Mouse (Mus musculus) hindbrain, embryonic 13.5 days (tissue): ENCODE results near the gene Mapkapk5. TPM values are rescaled to one million over a fixed set of nuclear protein-coding genes. Genes with fewer than 3 reads are reported as not detected.

Experiments used
- ATAC-seq: fragments of 200-750 bp; cut with Nextera tagmentation; 2 replicates; pipeline ENCODE4 v1.8.0; 2017; ENCODE audit warnings: moderate TSS enrichment; ENCODE audit not compliant: low FRiP score
- H3K27ac ChIP-seq: fragments of 300-500 bp; sonication (generic); 2 replicates; pipeline ENCODE4 v1.5.1; 2015; ENCODE audit warnings: inconsistent platforms, mild to moderate bottlenecking, moderate library complexity
- H3K27me3 ChIP-seq: fragments of 300-500 bp; sonication (generic); 2 replicates; pipeline ENCODE4 v1.6.1; 2015; ENCODE audit warnings: mild to moderate bottlenecking, inconsistent platforms
- H3K36me3 ChIP-seq: fragments of 300-500 bp; sonication (generic); 2 replicates; pipeline ENCODE4 v1.6.1; 2015; ENCODE audit warnings: mild to moderate bottlenecking, inconsistent platforms
- H3K4me1 ChIP-seq: fragments of 300-500 bp; sonication (generic); replicated peaks from 2 replicates; pipeline ENCODE4 v1.6.1; 2015; ENCODE audit warnings: inconsistent platforms
- H3K4me2 ChIP-seq: fragments of 300-500 bp; sonication (generic); 2 replicates; pipeline ENCODE4 v1.6.1; 2015; ENCODE audit warnings: inconsistent platforms, mild to moderate bottlenecking, moderate library complexity
- H3K4me3 ChIP-seq: fragments of 300-500 bp; sonication (generic); 2 replicates; pipeline ENCODE4 v1.5.1; 2015; ENCODE audit warnings: mild to moderate bottlenecking, inconsistent platforms
- H3K9ac ChIP-seq: fragments of 300-500 bp; sonication (generic); 2 replicates; pipeline ENCODE4 v1.6.1; 2015; ENCODE audit warnings: mild to moderate bottlenecking, inconsistent platforms
- H3K9me3 ChIP-seq: fragments of 300-500 bp; sonication (generic); 2 replicates; pipeline ENCODE4 v1.6.1; 2016; ENCODE audit warnings: inconsistent platforms
- WGBS: fragments of 180-500 bp; shearing (Covaris S2); methylation state at CpG from one replicate; pipeline ENCODE4 v1.1.7; 2015; 5-methylcytosine and 5-hydroxymethylcytosine counted together
- polyA plus RNA-seq: library from polyadenylated mRNA; unstranded; fragments of >200 nt; fragmentation: Nextera tagmentation; extraction: Ambion mirVana; gene quantifications from 2 replicates; pipeline ENCODE4 v1.2.1, GENCODE M21; 2015

Gene Mapkapk5
- polyA plus RNA-seq, 1 experiment from 2014 or later: 55.0 TPM

GRCm38 (mm10) chr5:121546530-121546895 lies 808 bp upstream of the Mapkapk5 start:
- H3K27ac ChIP-seq: peak overlapping the region; percentile 97
- 47% methylated on average over 6 of the region's 6 CpGs for WGBS
- H3K4me3 ChIP-seq: peak overlapping the region; percentile 100
- H3K36me3 ChIP-seq: no peaks in the 10 kb centered on the region
- peak; percentile 17 for ATAC-seq
- peak overlapping the region; percentile 99 for H3K9ac ChIP-seq
- H3K4me2 ChIP-seq: peak overlapping the region; percentile 69
- peaks cover 38% of the 10 kb centered on the region for H3K4me1 ChIP-seq
- no peaks in the 10 kb centered on the region for H3K27me3 ChIP-seq
- H3K9me3 ChIP-seq: no peaks in the 10 kb centered on the region

GRCm38 (mm10) chr5:121544910-121545792 lies 554 bp downstream of the Mapkapk5 start, which contains the start of the genes Adam1a and Gm42878:
TSS of gene Adam1a (minus strand) at chr5:121545482.
TSS of gene Gm42878 (minus strand) at chr5:121545482.
- H3K9ac ChIP-seq: peak within 1 kb of the TSS; percentile 99
- peak; percentile 66 for ATAC-seq
- no peaks in the 10 kb centered on the region for H3K9me3 ChIP-seq
- peak within 1 kb of the TSS; percentile 80 for H3K4me2 ChIP-seq
- H3K27ac ChIP-seq: peak within 1 kb of the TSS; percentile 97
- no peaks in the 10 kb centered on the region for H3K27me3 ChIP-seq
- H3K4me3 ChIP-seq: peak within 1 kb of the TSS; percentile 100
- under 1% methylated on average over 59 of the region's 97 CpGs for WGBS
- peaks cover 38% of the 10 kb centered on the region for H3K4me1 ChIP-seq
- no peaks in the 10 kb centered on the region for H3K36me3 ChIP-seq

GRCm38 (mm10) chr5:121543370-121543769 lies 2.3 kb downstream of the Mapkapk5 start:
- Histone ChIP-seq H3K27ac (no peak overlapping the region), H3K9me3 (no peaks in the 10 kb centered on the region), H3K36me3 (peaks cover 3% of the 10 kb centered on the region; the same call in 1 of the 2 replicates), H3K27me3 (no peaks in the 10 kb centered on the region), H3K4me3 (no peak overlapping the region), H3K9ac (peak overlapping the region; percentile 46; the same call in 1 of the 2 replicates), H3K4me2 (no peak overlapping the region), H3K4me1 (peaks cover 38% of the 10 kb centered on the region)
- no peak for ATAC-seq
- 87% methylated on average over 3 of the region's 3 CpGs for WGBS

GRCm38 (mm10) chr5:121541235-121541634 lies 4.5 kb downstream of the Mapkapk5 start:
- Histone ChIP-seq H3K27ac (no peak overlapping the region), H3K4me3 (no peak overlapping the region), H3K36me3 (peaks cover 16% of the 10 kb centered on the region), H3K27me3 (no peaks in the 10 kb centered on the region), H3K4me1 (peaks cover 30% of the 10 kb centered on the region), H3K9ac (no peak overlapping the region), H3K4me2 (no peak overlapping the region), H3K9me3 (no peaks in the 10 kb centered on the region)
- WGBS: 88% methylated on average over 7 of the region's 7 CpGs
- ATAC-seq: no peak

DNA sequence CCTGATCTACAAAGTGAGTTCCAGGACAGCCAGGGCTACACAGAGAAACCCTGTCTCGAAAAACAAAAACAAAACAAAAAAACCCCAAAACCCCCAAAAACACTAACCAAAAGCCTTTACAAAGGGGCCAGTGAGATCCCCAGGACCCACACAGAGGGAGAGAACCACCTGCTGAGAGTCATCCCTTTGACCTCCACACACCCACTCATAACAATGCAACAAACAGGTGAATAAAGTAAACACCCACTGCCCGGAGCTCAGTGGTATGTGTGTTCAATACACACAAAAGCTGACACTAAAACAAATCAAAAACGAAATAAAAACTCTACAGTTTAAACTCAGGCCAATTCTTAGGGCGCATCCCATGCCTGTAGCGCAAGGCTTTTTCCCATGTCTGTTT lies 5.6 kb downstream of the Mapkapk5 start:
- H3K4me3 ChIP-seq: no peak overlapping the region
- H3K9ac ChIP-seq: no peak overlapping the region
- H3K27ac ChIP-seq: no peak overlapping the region
- no peaks in the 10 kb centered on the region for H3K9me3 ChIP-seq
- H3K27me3 ChIP-seq: no peaks in the 10 kb centered on the region
- no peak overlapping the region for H3K4me2 ChIP-seq
- H3K4me1 ChIP-seq: peaks cover 29% of the 10 kb centered on the region
- ATAC-seq: no peak
- H3K36me3 ChIP-seq: peaks cover 28% of the 10 kb centered on the region
- WGBS: 91% methylated on average over 5 of the region's 5 CpGs

DNA sequence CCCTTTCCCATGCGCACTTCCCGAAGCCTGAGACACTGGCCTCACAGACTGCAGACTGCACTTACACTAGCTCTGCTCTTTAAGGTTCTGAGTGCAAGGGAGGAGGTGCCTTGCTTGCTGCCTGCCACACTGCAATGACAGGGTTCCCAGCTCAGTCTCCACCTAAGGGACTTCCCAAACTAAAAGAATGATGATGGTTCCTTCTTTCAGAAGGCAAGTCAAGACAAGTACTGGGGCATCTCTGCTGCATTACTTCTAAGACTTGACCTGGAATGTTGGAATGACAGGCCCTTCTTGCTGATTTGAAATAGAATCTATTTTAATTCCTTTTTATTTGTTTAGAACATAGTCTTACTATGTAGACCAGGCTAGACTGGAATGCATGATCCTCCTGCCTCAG lies 8.1 kb downstream of the Mapkapk5 start:
- Histone ChIP-seq H3K4me3 (no peak overlapping the region), H3K9me3 (no peaks in the 10 kb centered on the region), H3K36me3 (peaks cover 51% of the 10 kb centered on the region), H3K27me3 (no peaks in the 10 kb centered on the region), H3K4me2 (no peak overlapping the region), H3K4me1 (peaks cover 7% of the 10 kb centered on the region), H3K9ac (no peak overlapping the region), H3K27ac (no peak overlapping the region)
- 83% methylated on average over 2 of the region's 2 CpGs for WGBS
- no peak for ATAC-seq

DNA sequence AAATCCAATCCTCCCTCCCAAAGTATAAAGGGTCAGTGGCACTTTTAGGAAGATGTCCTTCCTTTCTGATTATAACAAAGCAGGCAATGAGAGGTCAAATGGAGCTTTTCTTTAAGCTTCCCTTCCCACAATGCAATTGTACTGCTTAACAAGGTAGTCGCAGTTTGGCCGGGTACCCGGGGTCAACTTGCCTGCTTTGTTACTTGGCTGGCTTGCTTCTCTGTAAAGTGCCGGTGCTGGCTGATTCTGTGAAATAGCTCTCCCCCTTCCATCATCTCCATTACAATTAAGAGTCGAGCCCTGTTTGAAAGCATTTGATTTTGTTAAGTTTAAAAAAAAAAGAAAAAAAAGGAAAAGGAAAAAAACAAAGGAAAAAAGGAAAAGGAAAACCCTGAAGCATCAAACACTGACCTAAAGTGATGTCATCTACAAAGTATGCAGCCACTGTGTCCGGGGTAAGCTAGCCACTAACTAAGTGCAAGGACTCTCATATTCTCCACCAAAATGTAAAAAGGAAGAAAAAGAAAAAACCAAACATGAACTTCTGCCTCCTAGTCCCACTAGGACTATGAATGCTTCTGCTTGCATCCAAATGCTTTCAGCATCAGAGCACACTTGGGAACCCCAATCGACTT lies 8.7 kb downstream of the Mapkapk5 start:
- no peak overlapping the region for H3K27ac ChIP-seq
- peaks cover 56% of the 10 kb centered on the region for H3K36me3 ChIP-seq
- no peaks in the 10 kb centered on the region for H3K9me3 ChIP-seq
- no peak overlapping the region for H3K4me2 ChIP-seq
- no peak for ATAC-seq
- 47% methylated on average over 7 of the region's 7 CpGs for WGBS
- H3K4me3 ChIP-seq: no peak overlapping the region
- peaks cover 2% of the 10 kb centered on the region for H3K4me1 ChIP-seq
- no peaks in the 10 kb centered on the region for H3K27me3 ChIP-seq
- H3K9ac ChIP-seq: no peak overlapping the region

- Histone ChIP-seq H3K9ac (no peak overlapping the region), H3K36me3 (peaks cover 73% of the 10 kb centered on the region), H3K4me2 (no peak overlapping the region), H3K4me3 (no peak overlapping the region), H3K9me3 (no peaks in the 10 kb centered on the region), H3K4me1 (no peaks in the 10 kb centered on the region), H3K27me3 (no peaks in the 10 kb centered on the region), H3K27ac (no peak overlapping the region)
- no peak for ATAC-seq
- 97% methylated on average over 3 of the region's 3 CpGs for WGBS
These were observed 10.6 kb downstream of the Mapkapk5 start for GRCm38 (mm10) chr5:121535116-121535515.

- Histone ChIP-seq H3K4me1 (no peaks in the 10 kb centered on the region), H3K27me3 (no peaks in the 10 kb centered on the region), H3K9me3 (no peaks in the 10 kb centered on the region), H3K36me3 (peaks cover 79% of the 10 kb centered on the region), H3K4me2 (no peak overlapping the region), H3K9ac (no peak overlapping the region), H3K27ac (no peak overlapping the region), H3K4me3 (no peak overlapping the region)
- WGBS: 93% methylated on average over 5 of the region's 5 CpGs
- ATAC-seq: no peak
These were observed 11.2 kb downstream of the Mapkapk5 start for GRCm38 (mm10) chr5:121534521-121534920.

- Histone ChIP-seq H3K27ac (no peak overlapping the region), H3K4me1 (no peaks in the 10 kb centered on the region), H3K9ac (no peak overlapping the region), H3K9me3 (no peaks in the 10 kb centered on the region), H3K36me3 (peaks cover 80% of the 10 kb centered on the region), H3K27me3 (no peaks in the 10 kb centered on the region), H3K4me3 (no peak overlapping the region), H3K4me2 (no peak overlapping the region)
- 84% methylated on average over 8 of the region's 8 CpGs for WGBS
- no peak for ATAC-seq
These were observed 18.7 kb downstream of the Mapkapk5 start for GRCm38 (mm10) chr5:121526961-121527360.

- no peak overlapping the region for H3K9ac ChIP-seq
- no peaks in the 10 kb centered on the region for H3K27me3 ChIP-seq
- H3K9me3 ChIP-seq: no peaks in the 10 kb centered on the region
- 78% methylated on average over 7 of the region's 7 CpGs for WGBS
- peaks cover 77% of the 10 kb centered on the region for H3K36me3 ChIP-seq
- ATAC-seq: no peak
- H3K4me1 ChIP-seq: no peaks in the 10 kb centered on the region
- no peak overlapping the region for H3K4me2 ChIP-seq
- no peak overlapping the region for H3K27ac ChIP-seq
- H3K4me3 ChIP-seq: no peak overlapping the region
These were observed 19.2 kb downstream of the Mapkapk5 start for GRCm38 (mm10) chr5:121526526-121526925.

- H3K4me1 ChIP-seq: no peaks in the 10 kb centered on the region
- WGBS: 90% methylated on average over 14 of the region's 14 CpGs
- H3K4me3 ChIP-seq: no peak overlapping the region
- no peak overlapping the region for H3K27ac ChIP-seq
- peaks cover 77% of the 10 kb centered on the region for H3K36me3 ChIP-seq
- ATAC-seq: no peak
- H3K27me3 ChIP-seq: no peaks in the 10 kb centered on the region
- no peaks in the 10 kb centered on the region for H3K9me3 ChIP-seq
- H3K4me2 ChIP-seq: no peak overlapping the region
- H3K9ac ChIP-seq: no peak overlapping the region
These were observed 19.8 kb downstream of the Mapkapk5 start for GRCm38 (mm10) chr5:121525774-121526450.
